Mouse (Mus musculus) embryonic fibroblast, embryonic 13.5 days (primary cell): ENCODE data around the gene Naa25. TPM values are rescaled to one million over a fixed set of nuclear protein-coding genes. Genes with fewer than 3 reads are reported as not detected.
A peak's percentile ranks its signal among the peaks of the same experiment; 100 is the strongest.

Experiments used
- H3K27ac ChIP-seq: 2 replicates; pipeline ENCODE4 v1.5.1; 2012; ENCODE audit warnings: low read length, control low read depth, inconsistent platforms; ENCODE audit not compliant: insufficient read depth
- H3K4me1 ChIP-seq: 2 replicates; pipeline ENCODE4 v1.6.1; 2011; ENCODE audit warnings: low read length; ENCODE audit not compliant: control insufficient read depth, insufficient read depth
- H3K4me3 ChIP-seq: 2 replicates; pipeline ENCODE4 v1.5.1; 2011; ENCODE audit warnings: mild to moderate bottlenecking, control low read depth, low read length; ENCODE audit not compliant: insufficient read depth
- CTCF ChIP-seq: IDR thresholded peaks from 2 replicates; pipeline ENCODE4 v1.5.1; 2011; ENCODE audit warnings: mild to moderate bottlenecking, control low read depth, low read length, moderate library complexity, borderline replicate concordance; ENCODE audit not compliant: insufficient read depth
- POLR2A ChIP-seq: IDR thresholded peaks from 2 replicates; pipeline ENCODE4 v1.6.1; 2011; ENCODE audit warnings: low read depth, mild to moderate bottlenecking, control low read depth, low read length, moderate library complexity
- polyA plus RNA-seq: library from polyadenylated mRNA; stranded (reverse); fragments of >200 nt; gene quantifications from 2 replicates; pipeline ENCODE4 v1.2.4, GENCODE M21; 2011; ENCODE audit warnings: low read depth; ENCODE audit not compliant: missing spikeins, insufficient read length

Naa25 gene
- polyA plus RNA-seq, 1 experiment = 24.6 TPM

- no peak overlapping the region for H3K27ac ChIP-seq
- TF ChIP-seq POLR2A (no peak), CTCF (no peak)
- H3K4me1 ChIP-seq = no peaks in the 10 kb centered on the region
- H3K4me3 ChIP-seq = no peak overlapping the region
Measured at GRCm38 (mm10) chr5:121378678-121379256, 19.0 kb upstream of the Naa25 start.

- H3K27ac ChIP-seq = no peak overlapping the region
- H3K4me1 ChIP-seq = no peaks in the 10 kb centered on the region
- TF ChIP-seq CTCF (no peak), POLR2A (no peak)
- no peak overlapping the region for H3K4me3 ChIP-seq
Measured at GRCm38 (mm10) chr5:121380692-121381091, 17.0 kb upstream of the Naa25 start.

- H3K4me3 ChIP-seq = peak overlapping the region; percentile 86
- H3K27ac ChIP-seq = peak overlapping the region; percentile 79
- no peak for TF ChIP-seq CTCF
- TF ChIP-seq POLR2A = no peak
- H3K4me1 ChIP-seq = 0 out of 2 replicates have a peak, but pooled peaks cover 3% of the 10 kb centered on the region
Measured at GRCm38 (mm10) chr5:121383857-121384756, 13.6 kb upstream of the Naa25 start.

- H3K27ac ChIP-seq = peak overlapping the region; percentile 79
- TF ChIP-seq CTCF (no peak), POLR2A (no peak; the same call in 1 of the 2 replicates)
Measured at GRCm38 (mm10) chr5:121384757-121385460, 12.8 kb upstream of the Naa25 start.

GRCm38 (mm10) chr5:121385461-121386119 is 12.1 kb upstream of the Naa25 start, which contains the start of gene Trafd1:
Gene Trafd1 (minus strand): TSS chr5:121385632.
- Histone ChIP-seq H3K27ac (peak within 1 kb of the TSS; percentile 79), H3K4me3 (peak within 1 kb of the TSS; percentile 86), H3K4me1 (0 out of 2 replicates have a peak, but pooled peaks cover 3% of the 10 kb centered on the region)
- TF ChIP-seq POLR2A = peak; percentile 63
- no peak for TF ChIP-seq CTCF

More at GRCm38 (mm10) chr5:121384757-121385460, 12.8 kb upstream of the Naa25 start:
- H3K4me3 ChIP-seq = peak overlapping the region; percentile 86
- H3K4me1 ChIP-seq = 0 out of 2 replicates have a peak, but pooled peaks cover 3% of the 10 kb centered on the region

GRCm38 (mm10) chr5:121386120-121386909 is 11.4 kb upstream of the Naa25 start:
- H3K4me3 ChIP-seq = no peak overlapping the region
- H3K27ac ChIP-seq = 0 out of 2 replicates have a peak overlapping the region, but pooled peaks have one; percentile 35
- H3K4me1 ChIP-seq = 0 out of 2 replicates have a peak, but pooled peaks cover 3% of the 10 kb centered on the region
- TF ChIP-seq POLR2A (no peak), CTCF (no peak)

GRCm38 (mm10) chr5:121387126-121387525 is 10.6 kb upstream of the Naa25 start:
- no peak for TF ChIP-seq CTCF
- 0 out of 2 replicates have a peak overlapping the region, but pooled peaks have one; percentile 35 for H3K27ac ChIP-seq
- 0 out of 2 replicates have a peak, but pooled peaks cover 3% of the 10 kb centered on the region for H3K4me1 ChIP-seq
- no peak overlapping the region for H3K4me3 ChIP-seq

GRCm38 (mm10) chr5:121389106-121389505 is 8.6 kb upstream of the Naa25 start:
- TF ChIP-seq CTCF (no peak), POLR2A (no peak)
- H3K4me3 ChIP-seq = no peak overlapping the region
- 0 out of 2 replicates have a peak, but pooled peaks cover 3% of the 10 kb centered on the region for H3K4me1 ChIP-seq
- no peak overlapping the region for H3K27ac ChIP-seq
